Mouse (Mus musculus): ENCODE measurements at regions not wholly inside any gene's neighbourhood (a gene's known extent, or its start where the extent isn't known, plus 50 kb on each side); places are given as distances from the start of the nearest gene placed in this dataset.

GRCm38 (mm10) chr6:16283328-16284072 lies 563.0 kb downstream of the Mdfic start:
- no peaks in the 10 kb centered on the region for H3K36me3 ChIP-seq (ENCODE audit: control insufficient read depth, insufficient read depth, low read length)
- TF ChIP-seq CTCF (conservative IDR thresholded peaks at IDR 0.05; ENCODE audit: insufficient read depth, insufficient read length, low read depth, low read length) (no peak), POLR2A (IDR thresholded peaks at IDR 0.05; ENCODE audit: low read depth, low read length) (no peak)
- no peaks in the 10 kb centered on the region for H3K4me1 ChIP-seq (ENCODE audit: control insufficient read depth, insufficient read depth, low read length)
- WGBS: 61% methylated on average over 8 of the region's 8 CpGs
- no peak overlapping the region for H3K27ac ChIP-seq (ENCODE audit: insufficient read depth, low read depth, low read length)
- no peak for DNase-seq
- no peak overlapping the region for H3K4me3 ChIP-seq (ENCODE audit: insufficient read depth, low read depth, low read length)
- no peaks in the 10 kb centered on the region for H3K27me3 ChIP-seq (replicated peaks; ENCODE audit: control insufficient read depth, insufficient read depth, low read length)

- 80% methylated on average over 6 of the region's 6 CpGs for WGBS
- no peak for DNase-seq
- H3K4me3 ChIP-seq (ENCODE audit: insufficient read depth, low read depth, low read length): no peak overlapping the region
- H3K27ac ChIP-seq (ENCODE audit: insufficient read depth, low read depth, low read length): no peak overlapping the region
- TF ChIP-seq POLR2A (IDR thresholded peaks at IDR 0.05; ENCODE audit: low read depth, low read length) (no peak), CTCF (conservative IDR thresholded peaks at IDR 0.05; ENCODE audit: insufficient read depth, insufficient read length, low read depth, low read length) (no peak)
- H3K36me3 ChIP-seq (ENCODE audit: control insufficient read depth, insufficient read depth, low read length): no peaks in the 10 kb centered on the region
- H3K27me3 ChIP-seq (replicated peaks; ENCODE audit: control insufficient read depth, insufficient read depth, low read length): no peaks in the 10 kb centered on the region
- no peaks in the 10 kb centered on the region for H3K4me1 ChIP-seq (ENCODE audit: control insufficient read depth, insufficient read depth, low read length)
Observed at GRCm38 (mm10) chr6:16281938-16282337, 561.5 kb downstream of the Mdfic start.
